Mouse (Mus musculus): ENCODE measurements around the gene Scfd2.

The Scfd2 gene

DNA sequence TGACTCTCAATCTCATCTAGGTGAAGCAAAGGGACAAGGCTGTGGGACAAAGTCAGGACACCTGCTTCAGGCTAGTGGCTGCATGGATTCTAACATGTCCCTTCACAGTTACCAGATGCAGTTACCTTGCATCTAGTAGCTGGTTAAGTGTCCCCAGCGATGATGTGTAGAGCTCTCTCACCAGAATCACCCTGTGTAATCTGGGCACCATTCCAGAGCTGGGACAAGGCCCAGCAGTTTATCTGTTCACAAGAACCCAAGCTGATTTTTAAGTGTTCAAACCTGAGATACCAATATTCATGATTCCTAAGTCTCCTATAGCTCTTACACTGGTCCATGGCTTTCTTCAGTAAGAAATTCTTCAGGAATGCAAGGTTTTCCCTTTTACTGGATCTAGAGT is 264.4 kb downstream of the Scfd2 start:
- no peak for DNase-seq

DNA sequence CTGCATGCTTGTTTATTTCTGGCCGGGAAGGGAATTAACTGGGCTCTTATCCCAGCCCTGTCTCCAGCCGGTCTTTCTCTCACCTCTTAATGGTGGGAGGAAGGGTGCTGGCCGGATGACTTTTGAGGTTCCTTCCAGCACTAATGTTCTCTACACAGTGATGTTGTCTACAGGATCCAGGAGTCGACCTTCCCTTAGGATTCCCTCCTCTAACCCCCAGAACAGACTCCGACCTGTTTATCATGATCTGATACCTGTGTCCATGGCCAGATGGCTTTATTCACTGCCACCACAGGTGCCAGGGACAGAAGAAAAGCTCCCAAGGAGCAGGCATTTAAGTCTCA is 265.1 kb downstream of the Scfd2 start:
- no peak for DNase-seq

DNA sequence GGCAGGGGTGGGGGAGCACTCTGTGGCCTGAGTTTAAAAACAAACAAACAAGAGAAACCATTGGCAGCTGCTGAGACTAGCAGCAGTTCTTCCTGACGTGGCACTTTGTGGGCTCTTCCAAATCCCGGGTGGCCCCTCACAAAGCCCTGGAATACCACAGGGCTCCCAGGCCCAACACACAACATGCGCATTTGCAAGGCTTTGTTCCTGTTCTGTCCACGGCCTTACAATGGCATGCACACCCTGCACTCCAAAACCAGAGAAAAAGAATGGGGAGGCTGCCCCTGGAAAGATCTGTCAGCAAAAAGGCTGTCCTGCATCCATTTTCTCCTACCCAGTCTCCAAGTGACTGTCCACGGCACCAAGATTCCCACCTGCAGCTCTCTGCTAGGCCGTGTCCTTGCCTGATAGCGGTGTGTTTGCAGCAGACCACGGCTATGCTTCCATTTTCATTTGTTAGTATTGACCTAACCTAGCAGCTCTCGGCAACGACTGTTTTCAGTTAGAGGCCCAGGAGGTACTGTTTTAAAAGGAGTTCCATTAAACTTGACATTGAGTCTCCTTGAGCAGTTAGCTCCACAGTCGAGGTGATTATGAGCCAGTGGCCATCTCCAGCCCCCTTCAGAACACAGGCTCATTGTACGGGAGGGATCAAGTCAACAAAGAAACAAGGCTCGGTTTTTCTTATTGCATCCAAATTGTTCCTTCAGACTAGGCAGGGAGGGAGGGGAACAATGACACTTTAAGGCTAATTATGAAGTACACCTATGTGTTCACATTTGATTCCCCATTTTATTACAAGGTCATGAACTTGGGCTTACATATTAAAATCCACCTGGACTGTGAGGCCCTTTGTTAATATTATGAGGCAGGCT is 265.7 kb downstream of the Scfd2 start:
- DNase-seq: peak; percentile 20

DNA sequence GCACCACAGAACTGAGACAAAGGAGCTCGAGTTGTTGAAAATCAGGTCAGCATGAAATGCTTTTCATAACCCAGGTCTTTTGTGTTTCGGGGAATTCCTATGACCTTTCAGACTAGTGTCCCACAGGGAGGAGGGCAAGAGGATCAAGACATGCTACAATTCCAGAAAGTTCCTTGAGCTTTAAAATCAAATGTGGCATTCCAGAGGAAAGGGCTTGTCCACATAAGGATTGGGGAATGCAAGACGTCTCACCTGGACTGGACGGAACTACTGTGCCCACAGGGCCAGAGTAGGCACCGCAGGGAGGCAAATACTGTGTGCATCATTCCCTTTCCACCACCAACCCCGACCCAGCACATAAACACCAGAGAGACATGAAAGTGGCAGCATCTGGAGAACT is 266.4 kb downstream of the Scfd2 start:
- DNase-seq: no peak

DNA sequence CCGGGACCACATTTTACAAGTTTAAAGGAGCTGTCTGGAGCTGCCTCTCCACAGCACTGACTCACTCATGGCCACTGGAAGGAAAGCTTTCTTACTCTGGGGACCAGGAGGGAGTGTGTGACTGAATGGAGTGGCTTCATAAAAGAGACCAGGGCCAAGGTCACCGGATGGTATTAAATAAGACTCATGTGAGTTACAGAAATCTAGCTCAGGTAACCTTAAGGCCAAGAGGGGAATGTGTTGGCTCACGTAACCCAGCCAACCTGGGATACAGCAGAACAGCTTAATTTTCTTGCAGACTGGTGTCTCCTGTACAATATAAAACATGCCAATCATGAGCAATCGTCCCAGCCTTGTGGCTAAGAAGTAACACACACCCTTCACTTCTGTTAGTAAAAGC is 267.0 kb downstream of the Scfd2 start:
- DNase-seq: no peak

DNA sequence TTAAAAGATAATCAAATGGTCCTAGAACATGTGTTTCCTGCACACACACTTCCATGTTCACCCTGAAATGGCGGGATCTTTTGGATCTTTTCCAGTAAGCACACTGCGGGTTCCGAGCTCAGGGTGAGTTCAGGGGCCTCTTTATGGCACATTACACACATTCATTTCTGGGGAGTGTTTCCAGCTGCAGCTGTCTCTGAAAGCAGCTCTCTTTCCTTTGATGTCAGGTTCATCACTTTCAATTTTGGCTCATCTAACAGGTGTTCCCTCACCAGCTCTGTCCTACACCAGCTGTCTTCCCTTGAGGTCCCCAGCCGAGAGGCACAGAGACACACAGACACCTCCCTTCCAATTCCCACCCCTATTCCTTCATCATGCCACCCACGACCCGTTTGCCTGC is 270.5 kb downstream of the Scfd2 start:
- no peak for DNase-seq

DNA sequence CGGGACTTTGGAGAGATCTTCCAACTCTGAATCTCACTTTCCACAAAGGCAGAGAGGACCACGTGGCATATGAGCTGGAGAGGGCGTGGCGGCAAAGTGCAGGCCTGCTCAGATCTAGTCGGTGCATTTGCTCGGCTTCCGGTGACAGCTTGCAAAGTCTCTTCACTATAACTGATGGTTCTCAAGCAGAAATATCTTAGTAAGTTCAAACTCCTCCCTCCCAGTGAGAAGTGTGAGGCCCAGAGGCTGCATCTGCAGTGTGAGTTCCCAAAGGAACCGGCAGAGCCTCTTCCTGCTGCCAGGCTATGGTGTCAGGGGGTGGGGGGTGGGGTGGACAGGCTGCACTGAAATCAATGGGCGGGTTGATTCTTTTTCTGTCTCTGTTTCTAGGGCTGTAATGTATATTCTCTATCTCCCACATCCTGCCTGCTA is 271.2 kb downstream of the Scfd2 start:
- no peak for DNase-seq

DNA sequence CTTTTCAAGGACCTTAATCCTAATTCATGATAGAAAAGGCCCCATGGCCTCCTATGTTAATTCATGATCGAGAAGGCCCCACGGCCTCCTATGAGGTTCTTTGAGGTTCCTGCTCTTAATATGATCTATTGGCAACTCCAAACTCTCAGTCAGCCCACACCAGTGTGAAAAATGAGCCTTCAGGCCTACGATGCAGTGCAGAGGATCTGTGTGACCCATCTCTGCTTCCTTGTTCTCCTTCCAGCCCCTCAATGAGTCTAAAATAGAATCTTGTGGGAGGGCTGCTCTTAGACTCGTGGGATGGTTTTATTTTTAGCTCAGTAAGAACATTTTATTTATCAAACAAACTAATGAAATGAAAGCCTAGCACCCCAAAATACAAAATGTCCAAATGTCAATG is 274.9 kb downstream of the Scfd2 start:
- no peak for DNase-seq

DNA sequence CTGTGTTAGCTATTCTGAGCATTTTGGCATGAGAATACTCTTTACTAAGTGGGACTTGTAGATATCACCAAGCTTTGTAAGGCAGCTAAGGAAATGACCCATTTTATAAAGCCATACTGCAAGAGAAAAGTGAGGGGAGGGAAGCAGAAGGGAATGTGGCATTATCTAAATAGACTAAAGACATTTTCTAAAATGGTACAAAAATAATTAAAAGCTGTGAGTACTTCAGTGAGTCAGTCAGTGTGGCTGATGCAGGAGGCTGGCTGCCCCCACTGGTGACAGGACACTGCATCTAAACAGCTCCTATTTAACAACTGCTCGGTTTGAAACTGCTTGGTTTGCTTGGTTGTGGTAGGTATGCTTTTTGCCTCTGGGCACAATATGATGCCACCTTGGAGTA is 276.6 kb downstream of the Scfd2 start:
- no peak for DNase-seq

DNA sequence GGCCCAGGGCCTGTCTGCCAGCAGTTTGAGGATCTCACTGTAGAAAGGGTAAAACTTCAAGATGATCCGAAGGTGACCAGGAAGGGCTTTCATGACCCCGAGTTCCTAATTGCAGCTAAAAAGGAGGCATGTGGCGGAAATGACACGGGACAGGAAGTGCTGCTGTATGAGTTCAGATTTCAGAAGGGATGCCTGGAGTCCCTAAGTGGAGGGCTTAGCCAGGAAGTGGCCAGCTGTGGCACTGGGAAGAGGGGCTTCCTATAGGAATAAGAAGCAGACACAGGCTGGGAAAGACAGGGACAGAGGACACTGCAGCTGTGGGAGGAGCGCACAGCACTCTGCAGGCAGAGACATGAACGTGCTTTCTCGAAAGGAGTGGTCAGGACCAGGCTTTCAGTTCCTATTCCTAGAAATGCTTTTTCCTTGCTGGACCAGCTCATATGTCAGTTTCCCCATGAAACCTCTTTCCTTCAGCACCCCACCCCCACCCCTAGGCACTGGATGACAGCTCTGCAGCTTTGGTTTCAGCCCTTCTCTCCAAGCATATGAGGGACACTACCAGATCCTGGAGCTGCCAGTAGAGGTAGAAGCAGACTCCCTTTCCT is 277.7 kb downstream of the Scfd2 start:
- no peak for DNase-seq

DNA sequence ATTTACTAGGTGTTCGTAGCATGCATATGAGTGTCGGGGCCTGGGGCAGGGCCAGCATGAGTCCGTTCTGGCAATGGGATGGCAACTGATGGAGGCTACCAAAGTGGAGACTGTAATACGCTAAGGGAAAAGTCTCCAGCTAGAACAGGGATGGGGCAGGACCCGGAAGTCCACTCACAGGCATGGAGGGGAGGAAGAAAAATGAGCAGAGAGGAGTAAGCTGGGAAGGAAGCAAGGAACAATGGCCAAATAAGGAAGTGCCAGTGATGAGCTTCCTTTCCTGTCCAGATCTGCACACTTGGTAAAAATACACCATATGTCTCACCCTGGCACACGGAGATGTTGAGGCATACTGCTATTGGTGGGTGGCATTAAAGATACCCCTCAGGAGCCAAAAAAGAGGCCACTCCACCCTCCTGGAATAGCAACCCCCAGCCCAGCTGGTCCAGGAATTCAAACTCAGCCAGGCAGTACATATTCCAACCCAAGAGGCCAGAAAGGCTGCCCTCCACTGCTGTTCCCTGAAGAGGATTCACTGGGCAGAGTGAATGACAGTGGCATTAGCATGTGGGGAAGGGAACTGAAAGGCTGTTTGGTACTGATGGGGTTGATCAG is 278.8 kb downstream of the Scfd2 start:
- no peak for DNase-seq

DNA sequence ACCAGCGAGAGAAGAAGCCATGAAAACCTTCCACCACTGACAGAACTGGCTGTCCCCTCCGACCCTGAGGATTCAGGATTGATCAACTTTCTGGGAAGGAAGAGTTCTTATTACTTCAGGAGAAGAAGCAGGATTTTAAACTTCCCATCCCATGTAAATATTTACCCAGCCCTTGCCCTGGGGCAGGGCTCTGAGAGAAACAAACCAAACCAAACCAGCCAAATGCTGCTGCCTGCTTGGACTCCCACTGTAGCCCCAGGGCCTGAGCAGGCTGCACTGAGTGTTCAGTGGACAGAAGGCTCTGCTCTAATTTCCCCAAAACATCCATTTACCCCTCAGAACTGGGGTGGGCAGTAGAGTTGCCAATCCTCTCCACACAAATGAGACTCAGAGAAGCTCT is 280.6 kb downstream of the Scfd2 start:
- DNase-seq: no peak

DNA sequence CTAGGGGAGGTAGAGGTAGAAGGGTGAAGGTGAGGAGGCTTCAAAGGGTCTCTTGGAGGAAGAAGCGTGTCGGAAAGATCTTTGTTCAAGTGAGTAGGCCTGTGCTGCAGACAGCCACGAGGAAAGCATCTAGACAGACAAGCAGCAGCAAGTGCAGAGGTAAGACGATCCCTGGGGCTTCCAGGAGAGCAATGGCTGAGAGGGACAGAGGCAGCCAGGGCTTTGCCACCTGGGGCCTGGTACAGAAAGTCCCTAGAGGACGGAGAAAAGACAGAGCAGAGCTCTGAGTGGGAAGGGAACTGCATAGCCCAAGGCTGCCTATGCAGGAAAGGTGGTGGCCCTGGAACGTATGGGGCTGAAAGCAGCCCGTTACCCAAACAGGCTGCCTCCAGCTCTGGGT is 281.3 kb downstream of the Scfd2 start:
- no peak for DNase-seq

DNA sequence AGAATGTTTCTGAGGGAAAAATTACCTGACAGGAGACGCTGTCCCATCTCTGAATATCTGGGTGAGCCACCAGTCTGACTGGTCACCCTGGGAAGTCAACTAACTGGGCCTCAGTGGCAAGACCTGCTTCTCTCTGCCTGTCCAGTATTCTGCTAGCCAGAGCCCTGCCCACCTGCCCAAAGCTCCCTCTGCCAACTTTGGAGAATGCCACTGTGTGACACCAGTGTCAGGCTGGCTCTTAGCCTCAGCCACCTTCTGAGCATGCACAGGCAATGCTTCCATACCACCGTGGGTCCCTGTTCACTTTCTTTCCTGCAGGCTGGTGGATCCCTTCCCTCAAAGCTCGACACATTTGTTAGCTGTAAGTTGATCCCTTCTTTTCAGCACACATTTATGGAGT is 281.8 kb downstream of the Scfd2 start:
- no peak for DNase-seq

DNA sequence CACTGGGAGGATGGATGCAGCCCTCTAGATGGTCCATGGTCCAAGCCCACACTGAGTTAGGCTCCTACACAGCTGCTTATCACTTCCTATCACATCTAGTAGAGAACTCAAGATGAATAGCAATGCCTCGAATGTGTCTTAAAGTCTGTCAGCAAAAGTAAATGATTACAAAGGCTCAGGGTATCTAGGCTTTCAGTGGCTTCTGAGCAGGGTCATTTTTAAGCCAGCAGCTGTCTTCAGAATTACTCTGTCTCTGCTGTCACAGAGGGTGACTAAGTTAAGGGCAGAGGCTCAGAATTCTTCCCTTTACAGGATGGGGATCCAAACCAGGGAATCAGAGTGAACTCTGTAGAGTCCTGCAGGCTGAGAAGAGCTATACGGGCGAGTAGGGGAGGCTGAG is 284.6 kb downstream of the Scfd2 start:
- DNase-seq: no peak

DNA sequence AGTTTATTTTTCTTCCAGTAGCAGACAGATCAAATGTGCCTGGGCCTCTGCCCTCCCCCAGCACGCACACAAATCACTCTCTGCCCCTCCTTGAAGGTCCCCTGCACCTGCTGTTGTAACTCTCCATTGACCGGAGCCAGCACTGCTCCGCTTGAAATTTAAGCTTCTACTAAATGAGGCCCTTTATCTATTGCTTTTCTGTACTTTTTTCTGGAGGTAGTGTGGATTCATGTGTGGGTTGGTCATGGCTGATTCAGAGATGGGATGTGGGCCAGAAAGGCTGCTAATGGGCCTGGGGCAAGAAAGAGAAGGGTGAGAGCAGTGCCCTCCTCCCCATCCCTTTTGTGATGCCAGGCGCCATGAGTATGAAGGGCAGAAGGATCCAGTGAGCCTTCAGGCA is 285.1 kb downstream of the Scfd2 start:
- DNase-seq: no peak

DNA sequence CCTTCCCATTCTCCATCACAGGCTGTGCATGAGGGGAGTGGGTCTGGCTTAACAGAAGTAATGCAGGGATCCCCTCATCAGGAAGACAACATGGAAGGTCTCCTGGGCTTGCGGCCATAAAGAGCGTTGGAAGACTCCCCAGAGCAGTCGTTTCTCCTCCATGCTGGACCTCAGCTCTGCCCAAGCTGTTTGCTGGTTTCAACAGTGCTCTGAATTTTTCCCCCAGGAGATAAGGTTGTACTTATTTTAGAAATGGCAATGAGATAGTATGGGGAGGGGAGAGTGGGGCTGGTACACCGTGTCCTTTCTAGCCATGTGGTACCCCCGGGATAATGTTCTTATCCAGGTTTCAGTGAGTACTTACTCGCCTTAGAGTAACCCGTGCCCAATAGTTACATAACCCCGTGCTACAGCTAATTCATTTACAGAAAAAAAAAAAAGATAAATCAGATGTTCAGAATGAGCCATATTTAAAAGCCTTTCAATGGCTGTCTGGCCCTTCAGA is 285.9 kb downstream of the Scfd2 start:
- no peak for DNase-seq

DNA sequence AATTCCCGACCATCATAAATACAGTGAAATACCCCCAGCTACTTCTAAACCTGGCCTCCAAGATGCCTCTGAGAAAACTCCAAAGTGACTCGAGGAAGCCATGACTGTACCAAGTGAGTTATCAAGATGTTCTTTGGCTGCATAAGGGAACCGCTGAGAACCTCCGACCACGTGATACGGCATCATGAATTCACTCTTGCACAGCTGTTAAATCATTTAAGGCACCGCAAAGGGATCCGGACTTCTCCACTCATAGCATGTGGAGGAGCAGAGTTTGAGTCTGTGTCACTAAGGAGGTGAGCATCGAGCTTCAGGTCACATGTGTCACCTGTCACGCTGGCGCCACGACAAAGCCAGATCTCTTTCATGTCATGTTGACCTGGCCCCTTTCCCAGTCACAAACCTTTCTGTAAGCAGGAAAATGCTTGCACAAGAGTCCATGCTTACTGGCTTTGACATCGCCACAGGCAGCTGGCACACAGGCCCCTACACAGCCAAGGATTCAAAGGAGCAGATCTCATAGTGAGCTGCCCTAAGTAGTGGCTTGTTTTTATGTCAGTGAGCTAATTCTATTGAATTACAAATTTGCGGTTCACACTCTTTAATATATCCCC is 287.0 kb downstream of the Scfd2 start:
- DNase-seq: no peak

DNA sequence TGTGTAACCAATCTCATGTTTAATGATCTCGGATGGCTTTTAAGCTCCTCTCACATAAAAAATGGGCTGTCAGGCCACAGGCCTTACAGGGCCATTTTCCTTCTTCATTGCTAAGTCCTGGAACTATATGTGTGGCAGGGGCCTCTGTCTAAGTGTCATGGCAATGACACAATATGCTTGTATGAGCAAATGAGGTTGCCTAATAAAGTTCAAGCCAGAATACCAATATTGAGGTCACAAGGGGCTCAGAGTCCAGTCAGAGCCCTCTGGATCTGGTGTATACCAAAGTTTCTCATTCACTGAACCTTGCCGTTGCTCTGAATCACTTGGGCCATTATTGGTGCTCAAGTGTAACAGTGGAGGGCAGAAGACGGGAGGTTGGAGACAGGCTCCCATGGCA is 288.9 kb downstream of the Scfd2 start:
- DNase-seq: no peak

DNA sequence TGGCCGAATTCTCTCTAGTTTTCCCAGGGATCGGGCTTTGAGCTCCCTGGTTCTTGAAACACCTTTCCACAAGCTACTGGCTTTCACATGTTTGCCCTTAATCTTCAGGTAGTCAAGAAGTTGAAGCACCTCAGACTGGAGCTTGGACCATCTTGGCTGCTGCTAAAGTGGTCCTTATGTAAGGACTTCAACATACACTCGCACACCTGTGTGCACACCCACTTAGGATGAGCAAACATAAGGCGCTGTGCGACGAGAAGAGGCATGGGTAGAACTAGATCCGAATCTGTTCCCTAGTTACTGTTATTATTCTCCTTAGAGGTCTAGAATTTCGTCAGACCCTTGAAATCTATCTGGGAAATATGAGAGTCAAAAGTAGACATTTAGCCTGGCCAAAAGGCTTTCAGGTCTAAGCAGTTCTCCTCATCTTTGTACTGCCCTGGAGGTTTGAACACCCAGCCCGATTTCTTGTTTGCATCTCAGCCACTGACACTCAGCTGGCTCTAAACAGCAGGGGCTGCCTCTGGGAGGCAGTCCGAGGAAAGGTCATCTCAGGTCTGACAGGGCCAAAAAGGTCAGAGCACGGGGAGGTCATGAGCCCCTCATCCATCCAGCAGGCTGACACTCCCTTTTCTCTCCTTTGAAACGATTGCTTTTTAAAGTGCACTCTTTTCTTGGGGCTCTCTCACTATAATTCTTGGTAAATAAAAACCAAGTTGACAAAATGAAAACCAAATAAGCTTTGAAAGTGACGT is 290.5 kb downstream of the Scfd2 start:
- DNase-seq: no peak

DNA sequence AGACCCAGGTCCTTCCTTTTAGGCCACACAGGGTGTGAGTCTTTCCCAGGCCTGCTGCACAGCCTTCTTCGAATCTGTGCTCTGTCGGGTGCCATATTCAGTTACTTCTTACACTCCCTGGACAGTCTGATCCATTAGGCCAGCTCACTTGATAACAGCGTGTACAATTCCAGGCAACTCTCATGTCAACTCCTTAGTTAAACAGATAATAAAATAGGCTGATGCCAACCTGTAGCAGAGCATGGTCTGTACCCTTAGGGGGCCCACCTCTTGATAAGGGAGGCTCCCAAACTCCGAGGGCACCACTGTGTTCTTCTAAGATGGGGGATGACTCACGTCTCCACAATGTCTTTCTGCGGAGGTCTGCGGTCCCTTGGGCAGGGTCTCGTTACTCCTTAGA is 291.3 kb downstream of the Scfd2 start:
- no peak for DNase-seq

DNA sequence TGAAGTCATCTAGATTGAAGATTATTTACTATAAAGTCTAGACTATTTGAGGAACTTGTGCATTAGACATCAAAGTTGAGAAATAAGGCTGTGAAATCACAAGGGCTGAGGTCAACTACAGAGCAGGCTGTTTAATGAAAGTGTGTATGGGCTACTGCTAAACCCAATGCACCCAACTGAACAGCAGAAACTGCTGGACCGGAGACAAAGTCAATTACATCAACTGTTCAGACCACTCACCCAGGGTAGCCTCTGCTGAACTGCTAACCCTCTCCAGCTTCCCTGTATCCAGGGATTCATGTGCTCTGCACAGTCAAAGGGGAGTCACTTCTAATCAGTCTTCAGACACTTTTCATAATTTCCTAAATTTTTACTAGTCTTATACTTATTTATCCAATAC is 292.2 kb downstream of the Scfd2 start:
- DNase-seq: no peak

DNA sequence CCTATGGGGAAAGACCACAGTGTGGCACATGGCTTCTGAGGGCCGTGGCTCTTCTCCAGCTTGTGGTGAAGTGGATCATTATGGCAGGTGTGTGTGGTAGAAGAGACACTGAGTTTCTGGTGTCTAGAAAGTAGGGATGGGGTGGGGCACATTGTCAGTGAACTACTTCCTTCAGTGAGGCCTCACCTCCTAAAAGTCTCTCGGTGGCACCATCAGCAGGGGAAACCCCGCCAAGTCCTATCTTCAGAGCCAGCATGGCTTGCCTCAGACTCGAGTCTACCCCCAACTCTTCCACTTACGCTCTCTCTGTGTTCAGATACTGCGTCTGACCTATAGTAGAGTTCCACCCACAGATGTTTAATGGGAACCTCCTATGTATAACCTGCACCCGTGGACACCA is 297.8 kb downstream of the Scfd2 start:
- no peak for DNase-seq
